Mouse (Mus musculus) E14TG2a.4 (cell line): ENCODE measurements at regions not wholly inside any gene's neighbourhood (a gene's known extent, or its start where the extent isn't known, plus 50 kb on each side); places are given as distances from the start of the nearest gene placed in this dataset.

Experiments
- H3K27me3 ChIP-seq: 2 replicates; pipeline ENCODE4 v1.6.1; 2014; ENCODE audit warnings: low read length, control low read depth; ENCODE audit not compliant: insufficient read depth
- H3K36me3 ChIP-seq: 2 replicates; pipeline ENCODE4 v1.6.1; 2014; ENCODE audit warnings: low read length, control low read depth; ENCODE audit not compliant: insufficient read depth
- H3K4me1 ChIP-seq: replicated peaks from 2 replicates; pipeline ENCODE4 v1.6.1; 2014; ENCODE audit warnings: low read depth, low read length, control low read depth
- H3K4me3 ChIP-seq: replicated peaks from 2 replicates; pipeline ENCODE4 v1.5.1; 2014; ENCODE audit warnings: mild to moderate bottlenecking, low read length
- H3K9me3 ChIP-seq: 2 replicates; pipeline ENCODE4 v1.6.1; 2014; ENCODE audit warnings: low read length, control low read depth
- CTCF ChIP-seq: conservative IDR thresholded peaks from 2 replicates; pipeline ENCODE4 v1.5.1; 2014; ENCODE audit warnings: low read length
- NANOG ChIP-seq: IDR thresholded peaks from 2 replicates; pipeline ENCODE4 v1.6.1; 2014; ENCODE audit warnings: borderline replicate concordance, low read length, mixed read lengths
- POU5F1 ChIP-seq: IDR thresholded peaks from 2 replicates; pipeline ENCODE4 v1.6.1; 2014; ENCODE audit warnings: low read length, borderline replicate concordance

- Histone ChIP-seq H3K4me1 (no peaks in the 10 kb centered on the region), H3K36me3 (no peaks in the 10 kb centered on the region), H3K4me3 (no peak overlapping the region), H3K27me3 (no peaks in the 10 kb centered on the region), H3K9me3 (no peaks in the 10 kb centered on the region)
- no peak for TF ChIP-seq POU5F1
- TF ChIP-seq NANOG = no peak
- TF ChIP-seq CTCF = no peak
These were observed 74.1 kb upstream of the Prkg2 start for GRCm38 (mm10) chr5:99111235-99111634.

GRCm38 (mm10) chr5:99099727-99100116, 62.6 kb upstream of the Prkg2 start:
- Histone ChIP-seq H3K4me3 (no peak overlapping the region), H3K4me1 (no peaks in the 10 kb centered on the region), H3K27me3 (no peaks in the 10 kb centered on the region), H3K36me3 (no peaks in the 10 kb centered on the region), H3K9me3 (no peaks in the 10 kb centered on the region)
- TF ChIP-seq POU5F1 (no peak), CTCF (no peak), NANOG (no peak)

- Histone ChIP-seq H3K36me3 (no peaks in the 10 kb centered on the region), H3K4me1 (no peaks in the 10 kb centered on the region), H3K27me3 (no peaks in the 10 kb centered on the region), H3K4me3 (no peak overlapping the region), H3K9me3 (no peaks in the 10 kb centered on the region)
- TF ChIP-seq NANOG (no peak), CTCF (0 out of 2 replicates have a peak, but pooled peaks have one; percentile 2), POU5F1 (no peak)
These were observed 62.0 kb upstream of the Prkg2 start for GRCm38 (mm10) chr5:99099014-99099726.
